Mouse (Mus musculus): ENCODE data around the gene Kat8.
"Not testable (repeated sequence)": the region's sequence is repeated elsewhere in the genome, so short reads cannot be mapped to it uniquely, and the experiment has no call there.

Gene Kat8

DNA sequence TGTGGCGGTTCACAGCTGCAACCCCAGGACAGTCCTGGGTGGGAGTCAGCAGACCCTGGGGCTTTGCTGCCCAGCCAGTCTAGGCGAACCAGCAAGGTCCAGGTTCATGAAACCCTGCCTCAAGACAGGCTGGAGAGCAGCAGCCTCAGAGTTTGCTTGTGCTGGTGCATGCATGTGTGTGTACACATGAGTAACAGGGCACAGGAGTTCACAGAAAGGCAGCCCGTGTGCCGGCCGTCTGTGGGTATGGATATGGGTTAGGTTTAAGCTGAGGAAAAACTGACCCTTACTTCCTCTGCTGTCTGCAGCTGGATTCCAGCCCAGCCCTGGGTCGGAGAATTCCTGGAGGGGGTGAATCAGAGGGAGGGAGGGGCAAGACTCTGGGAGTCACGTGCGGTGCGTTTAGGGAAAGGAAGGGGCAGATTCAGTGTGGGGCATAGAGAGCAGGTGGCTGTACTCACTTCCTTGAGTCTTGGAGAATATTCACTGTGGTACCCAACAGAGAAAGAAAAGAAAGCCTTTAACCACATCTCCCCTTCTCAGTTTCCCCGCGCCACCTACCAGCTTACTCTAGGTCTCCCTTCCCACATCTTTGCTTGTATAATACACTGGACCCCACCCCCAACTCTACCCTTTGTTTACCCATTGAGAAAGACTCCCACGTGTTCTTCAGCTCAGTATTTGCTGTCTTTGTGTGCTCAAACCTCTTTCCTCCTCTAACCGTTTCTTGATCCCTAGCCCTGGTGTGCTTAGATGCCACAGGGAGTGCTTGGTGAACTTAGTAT, 19.2 kb downstream of the Kat8 start:
- DNase-seq (ENCODE audit: low spot score in 2 of 2) = no peak

DNA sequence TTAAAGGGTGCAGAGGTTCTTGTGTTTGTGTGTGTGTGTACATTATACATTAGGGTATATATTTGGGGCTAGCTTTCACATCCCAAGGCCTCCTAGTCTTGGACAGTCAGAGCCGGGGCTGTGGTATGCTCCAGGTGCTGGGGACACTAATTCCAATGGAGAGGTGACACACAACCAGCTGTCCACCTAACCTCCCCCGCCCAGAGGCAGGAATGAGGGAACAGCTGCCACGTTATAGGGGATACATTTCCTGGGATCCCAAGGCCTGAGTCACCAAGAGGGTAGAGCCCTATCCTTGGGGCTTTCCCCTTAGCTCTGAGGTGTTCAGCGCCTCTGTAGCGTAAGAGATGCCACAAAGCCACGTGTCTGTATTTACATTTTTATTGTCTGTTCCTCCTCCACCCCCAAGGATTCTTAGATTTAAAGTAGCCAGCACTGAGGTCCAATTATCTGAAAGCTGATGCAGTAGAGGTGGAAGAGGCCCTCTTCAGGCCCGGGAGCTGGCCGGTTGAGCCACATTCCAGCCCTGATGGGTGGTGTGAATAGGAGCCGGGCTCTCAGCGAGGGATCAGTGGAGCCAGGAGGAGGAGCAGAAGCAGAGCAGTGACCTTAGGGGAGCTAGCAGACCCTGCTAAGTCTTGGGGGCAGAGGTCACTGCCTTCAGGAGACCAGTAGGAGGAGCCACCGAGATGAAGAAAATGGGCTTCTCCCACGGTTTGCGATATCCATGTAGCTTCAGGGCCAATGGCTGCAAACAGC, 20.1 kb downstream of the Kat8 start:
- no peak for DNase-seq (ENCODE audit: low spot score in 2 of 2)

DNA sequence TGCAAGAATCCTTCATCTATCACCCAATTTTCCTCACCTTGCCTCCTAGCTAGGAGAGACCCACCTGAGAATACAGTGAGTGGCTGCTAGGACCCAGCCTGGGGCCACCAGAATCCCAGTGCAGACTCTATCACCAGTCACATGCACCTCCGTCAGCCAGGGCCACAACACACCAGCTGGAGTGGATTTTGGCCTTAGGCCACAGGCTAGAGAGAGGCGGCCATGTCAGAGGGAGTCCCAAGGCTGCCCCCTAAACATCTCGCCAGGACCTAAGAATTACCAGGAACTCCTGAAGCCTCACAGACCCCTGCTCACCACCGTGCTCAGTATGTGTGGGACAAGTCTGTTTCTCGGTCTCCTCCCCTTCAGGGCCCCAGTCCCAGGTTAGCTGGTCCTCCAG, 21.8 kb downstream of the Kat8 start:
- no peak for DNase-seq (ENCODE audit: low spot score in 2 of 2)

DNA sequence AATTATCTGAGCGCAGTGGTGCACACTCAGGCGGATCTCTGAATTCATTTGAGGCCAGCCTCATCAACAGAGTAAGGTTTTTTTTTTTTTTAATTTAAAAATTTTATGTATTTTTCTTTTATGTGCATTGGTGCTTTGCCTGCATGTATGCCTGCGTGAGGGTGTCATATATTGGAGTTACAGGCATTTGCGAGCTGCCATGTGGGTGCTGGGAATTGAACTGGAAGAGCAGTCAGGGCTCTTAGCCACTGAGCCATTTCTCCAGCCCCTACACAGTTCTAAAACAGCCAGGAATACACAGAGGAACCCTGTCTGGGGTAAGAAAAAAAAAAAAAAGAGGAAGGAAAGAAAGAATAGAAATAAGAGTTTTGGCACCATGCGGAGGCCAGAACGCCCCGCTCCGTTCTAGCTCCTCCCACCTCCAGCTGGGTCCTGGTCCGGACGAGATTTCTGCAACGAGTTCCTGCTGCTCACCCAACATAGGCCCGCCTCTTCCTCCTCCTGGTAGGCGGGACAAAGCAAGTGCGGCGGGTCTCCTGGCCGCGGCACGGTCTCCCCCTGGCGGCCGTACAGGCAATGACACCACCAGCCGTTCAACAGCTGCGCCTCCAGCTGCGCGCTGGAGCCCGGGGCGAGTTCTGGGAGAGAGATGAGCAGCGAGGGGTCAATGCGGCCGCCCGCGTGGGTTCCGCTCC, 22.9 kb downstream of the Kat8 start:
- peak; percentile 90 to 93 for DNase-seq (ENCODE audit: low spot score in 2 of 2)

DNA sequence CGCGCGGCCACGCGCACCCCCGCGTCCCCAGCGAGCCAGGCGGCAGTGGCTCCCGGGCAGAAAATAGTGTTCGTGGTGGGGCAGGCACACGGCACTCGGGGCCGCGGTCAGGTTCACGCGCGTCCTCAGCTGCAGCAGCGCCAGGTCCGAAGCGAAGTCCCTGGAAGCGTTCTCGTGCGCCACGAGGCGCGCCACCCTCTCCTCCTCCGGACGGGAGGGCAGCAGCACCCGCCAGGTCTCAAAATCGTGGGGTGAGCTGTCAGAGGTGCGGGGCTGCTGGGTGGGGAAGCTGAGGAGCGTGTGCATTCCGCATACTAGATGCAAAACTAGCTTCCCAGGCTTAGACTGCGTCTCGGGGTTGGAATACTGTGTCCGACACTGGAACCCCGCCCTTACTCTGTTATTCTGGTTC, 23.4 kb downstream of the Kat8 start:
- DNase-seq (ENCODE audit: low spot score in 2 of 2) = no peak

DNA sequence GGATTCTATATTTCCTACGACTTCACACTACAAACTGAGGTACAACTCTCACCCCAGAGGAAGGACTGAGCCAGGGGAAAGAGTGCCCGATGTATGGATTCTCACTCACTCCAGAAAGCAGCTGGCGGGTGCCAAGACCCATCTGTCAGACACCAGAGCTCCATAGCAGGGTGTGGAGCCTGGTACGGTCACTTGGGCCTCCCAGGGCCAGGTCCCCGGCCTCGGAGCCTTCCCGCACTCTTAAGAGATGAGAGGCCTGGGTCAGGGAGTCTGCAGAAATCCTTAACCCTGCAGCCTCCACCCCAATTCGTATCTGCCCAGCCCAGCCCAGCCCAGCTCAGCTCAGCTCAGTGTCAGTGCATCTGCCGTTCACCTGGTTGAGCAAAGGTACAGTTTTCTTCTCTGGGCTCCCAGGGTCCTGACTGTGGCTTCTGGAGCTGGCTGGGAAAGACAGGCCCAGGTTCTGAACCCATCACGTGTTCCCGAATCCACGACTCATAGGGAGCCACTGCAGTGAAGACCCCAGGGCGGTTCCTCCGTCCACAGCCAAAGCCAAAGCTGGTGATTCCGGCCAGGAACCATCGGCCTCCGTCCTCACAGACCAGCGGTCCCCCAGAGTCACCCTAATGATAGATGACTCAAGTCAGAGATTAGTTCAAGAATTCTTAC, 24.0 kb downstream of the Kat8 start:
- no peak for DNase-seq (ENCODE audit: low spot score in 2 of 2)

DNA sequence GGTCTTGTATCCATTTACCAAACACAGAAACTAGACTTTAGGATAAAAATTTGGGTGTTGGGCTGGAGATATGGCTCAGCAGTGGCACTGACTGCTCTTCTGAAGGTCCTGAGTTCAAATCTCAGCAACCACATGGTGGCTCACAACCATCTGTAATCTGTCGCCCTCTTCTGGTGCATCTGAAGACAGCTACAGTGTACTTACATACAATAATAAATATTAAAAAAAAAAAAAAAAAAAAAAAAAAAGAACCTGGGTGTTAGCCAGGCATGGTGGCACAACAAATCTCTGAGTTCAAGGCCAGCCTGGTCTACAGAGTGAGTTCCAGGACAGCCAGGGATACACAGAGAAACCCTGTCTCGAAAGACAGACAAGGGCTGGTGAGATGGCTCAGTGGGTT, 29.8 kb downstream of the Kat8 start:
- DNase-seq (ENCODE audit: low spot score in 2 of 2) = not testable (repeated sequence)

DNA sequence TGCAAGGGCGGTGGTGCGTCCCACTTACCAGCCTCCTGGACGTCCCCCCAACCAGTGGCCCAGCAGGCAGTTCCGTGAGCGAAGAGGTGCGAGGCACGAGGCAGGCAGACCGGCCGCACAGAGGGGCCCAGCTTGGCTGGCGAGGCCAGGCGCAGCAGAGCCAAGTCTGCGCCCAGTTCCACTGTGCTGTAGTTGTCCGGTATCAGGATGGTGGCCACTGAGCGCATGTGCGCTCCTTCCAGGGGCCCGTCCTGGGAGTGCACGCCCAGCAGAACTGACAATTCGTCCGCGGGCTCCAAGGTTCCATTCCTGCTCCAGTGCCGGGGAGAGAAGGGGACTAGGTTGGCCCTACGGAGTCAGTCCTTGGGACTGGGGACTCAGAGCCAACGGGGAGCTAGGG, 32.3 kb downstream of the Kat8 start:
- no peak for DNase-seq (ENCODE audit: low spot score in 2 of 2)

DNA sequence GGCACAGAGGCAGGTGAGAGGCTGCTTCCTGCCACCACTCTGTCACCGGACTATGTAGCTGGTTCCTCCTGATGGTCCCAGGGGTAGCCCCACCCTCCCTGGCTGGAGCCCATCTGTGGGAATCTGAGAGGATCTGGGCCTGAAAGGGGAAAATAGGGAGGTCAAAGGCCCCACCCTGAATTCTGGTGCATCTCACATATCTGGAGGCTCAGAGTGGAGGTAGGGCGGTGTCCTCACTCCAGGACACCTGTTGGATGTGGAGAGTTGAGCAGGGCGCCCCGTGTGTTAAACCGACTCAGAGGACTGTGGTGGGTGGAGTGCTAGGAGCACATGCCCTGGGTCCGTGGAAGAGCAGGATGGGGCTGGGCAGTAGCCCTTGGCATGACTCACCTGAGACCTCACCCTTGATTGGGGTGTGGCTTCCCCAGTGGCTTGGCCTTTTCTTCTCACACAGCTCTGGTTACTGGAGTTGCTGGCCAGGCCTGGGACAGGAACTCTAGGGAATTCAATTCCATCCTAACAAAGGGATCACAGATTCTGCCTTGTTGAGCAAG, 34.2 kb downstream of the Kat8 start, which contains the start of gene Prss36:
TSS of gene Prss36 (minus strand) at position 256 of the 554 bp plus-strand sequence.
- DNase-seq (ENCODE audit: low spot score in 2 of 2) = no peak

DNA sequence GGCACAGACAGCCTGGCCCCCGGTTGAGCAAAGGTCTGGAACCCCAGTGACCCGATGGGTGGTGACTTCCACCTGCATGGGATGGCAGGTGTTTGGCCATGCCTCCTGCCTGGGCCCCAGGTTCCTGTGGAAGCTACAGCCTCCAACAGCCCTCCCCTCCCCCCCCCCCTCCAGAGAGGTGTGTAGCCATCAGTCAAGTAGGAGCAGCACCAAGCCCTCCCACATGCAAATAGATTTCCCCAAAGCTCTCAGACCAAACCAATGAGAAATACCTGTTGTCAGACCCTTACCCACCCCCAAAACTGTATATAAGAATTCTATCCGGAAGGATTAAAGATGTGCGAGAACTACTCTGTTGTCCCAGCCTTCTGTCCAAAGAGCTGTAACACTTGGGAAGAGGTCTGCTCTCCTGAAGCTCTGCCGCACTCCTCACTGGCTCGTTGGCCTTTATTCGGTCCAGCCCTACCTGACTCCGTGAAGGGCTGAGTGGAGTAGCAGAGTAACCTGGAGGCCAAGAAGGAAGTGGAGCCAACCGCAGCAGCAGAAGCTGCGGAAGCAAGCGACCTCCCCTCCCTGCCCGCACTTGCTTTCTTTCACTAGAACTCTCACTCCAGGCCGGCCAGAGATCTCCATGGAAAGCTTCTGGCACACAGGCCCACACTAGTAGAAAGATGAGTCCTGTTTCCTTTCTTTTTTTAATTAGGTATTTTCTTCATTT, 40.7 kb downstream of the Kat8 start:
- no peak for DNase-seq (ENCODE audit: low spot score in 2 of 2)

DNA sequence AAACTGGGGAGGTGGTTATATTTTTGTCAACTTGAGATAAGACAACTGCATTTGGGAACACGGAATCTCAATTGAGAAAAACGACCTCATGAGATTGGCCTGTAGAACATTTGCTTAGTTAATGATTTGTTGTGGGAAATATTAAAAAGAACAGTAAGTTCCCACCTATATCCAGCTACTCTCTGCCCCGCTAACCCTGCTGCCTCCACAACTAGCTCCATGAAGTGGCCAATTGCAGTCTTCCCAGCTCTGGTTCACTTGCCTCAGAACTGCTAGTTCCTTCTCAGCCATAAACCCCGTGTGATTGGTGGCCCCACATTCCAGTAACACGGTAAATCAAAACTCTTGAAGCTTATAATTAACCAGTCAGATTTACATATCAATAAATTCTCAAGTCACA, 47.0 kb downstream of the Kat8 start:
- no peak for DNase-seq (ENCODE audit: low spot score in 2 of 2)

DNA sequence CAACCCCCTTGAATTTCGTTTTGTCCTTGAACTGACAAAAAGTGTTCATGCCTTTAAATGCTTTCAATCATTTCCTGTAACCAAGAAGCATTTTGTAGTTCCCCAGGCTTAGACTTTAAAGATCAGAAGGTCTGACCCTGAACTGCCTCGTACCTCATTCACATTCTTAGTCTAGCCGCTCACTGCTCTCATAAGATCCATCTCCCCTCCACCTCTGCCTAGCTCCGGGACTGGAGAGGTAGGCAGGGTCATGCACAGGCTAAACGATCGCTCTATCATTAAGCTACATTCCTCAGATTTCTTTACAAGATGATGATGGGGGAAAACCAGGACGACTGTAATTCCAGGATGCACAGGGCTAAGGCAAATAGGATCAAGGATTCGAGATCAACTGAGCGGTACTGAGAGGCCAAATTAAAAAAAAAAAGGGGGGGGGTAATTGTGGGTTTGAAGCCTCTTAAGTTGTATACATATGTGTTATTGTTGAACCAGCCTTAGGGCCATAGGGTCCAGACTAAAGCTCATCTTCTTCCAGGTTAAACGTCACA, 54.1 kb downstream of the Kat8 start:
- no peak for DNase-seq (ENCODE audit: low spot score in 2 of 2)

DNA sequence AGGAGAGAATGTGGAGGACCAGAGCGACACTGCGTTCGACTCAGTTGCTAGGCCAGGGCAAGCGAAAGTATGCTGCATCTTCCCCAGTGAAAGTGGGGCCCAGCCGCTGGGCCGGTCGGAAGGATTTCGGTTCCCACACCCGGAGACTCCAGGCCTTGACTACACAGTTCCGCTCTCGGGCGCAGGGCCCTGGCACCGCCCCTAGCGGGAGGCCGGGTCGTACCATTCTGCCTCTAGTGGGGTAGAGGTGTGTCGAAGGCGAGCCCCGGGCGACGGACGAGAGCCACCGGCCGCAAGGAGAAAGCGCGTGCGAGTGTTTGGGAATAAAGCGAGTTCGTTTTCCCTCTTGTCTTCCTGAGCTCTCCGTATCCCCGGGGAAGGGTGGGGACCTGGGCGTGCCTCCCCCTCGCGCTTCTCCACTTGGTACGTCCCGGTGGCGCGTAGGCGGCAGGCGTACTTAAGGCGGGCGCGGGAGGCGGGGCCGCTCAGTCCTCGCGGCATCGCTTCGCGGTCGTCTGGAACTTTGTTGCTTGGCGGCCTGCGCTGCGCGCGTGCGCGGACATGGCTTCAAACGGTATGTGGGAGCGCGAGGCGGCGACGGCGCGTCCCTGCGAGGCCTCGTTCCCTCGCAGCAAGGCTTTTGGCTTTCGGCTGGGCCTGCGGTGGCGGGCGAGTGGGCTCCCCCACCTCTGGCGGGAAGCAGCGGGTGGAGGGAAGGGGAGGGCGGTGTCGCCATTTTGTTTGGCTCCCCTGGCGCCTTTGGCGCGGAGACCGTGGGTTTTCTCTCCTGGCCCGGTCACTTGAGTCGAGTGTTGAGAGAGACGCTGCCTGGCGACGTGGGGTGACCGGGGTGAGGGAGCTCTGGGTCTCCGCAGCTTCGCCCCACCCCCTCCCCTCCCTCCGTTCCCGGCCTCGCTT, 54.9 kb downstream of the Kat8 start, which contains the start of gene Fus:
TSS of gene Fus (plus strand) at position 454 of the 918 bp plus-strand sequence.
- DNase-seq (ENCODE audit: low spot score in 2 of 2) = peak; percentile 86 to 89

DNA sequence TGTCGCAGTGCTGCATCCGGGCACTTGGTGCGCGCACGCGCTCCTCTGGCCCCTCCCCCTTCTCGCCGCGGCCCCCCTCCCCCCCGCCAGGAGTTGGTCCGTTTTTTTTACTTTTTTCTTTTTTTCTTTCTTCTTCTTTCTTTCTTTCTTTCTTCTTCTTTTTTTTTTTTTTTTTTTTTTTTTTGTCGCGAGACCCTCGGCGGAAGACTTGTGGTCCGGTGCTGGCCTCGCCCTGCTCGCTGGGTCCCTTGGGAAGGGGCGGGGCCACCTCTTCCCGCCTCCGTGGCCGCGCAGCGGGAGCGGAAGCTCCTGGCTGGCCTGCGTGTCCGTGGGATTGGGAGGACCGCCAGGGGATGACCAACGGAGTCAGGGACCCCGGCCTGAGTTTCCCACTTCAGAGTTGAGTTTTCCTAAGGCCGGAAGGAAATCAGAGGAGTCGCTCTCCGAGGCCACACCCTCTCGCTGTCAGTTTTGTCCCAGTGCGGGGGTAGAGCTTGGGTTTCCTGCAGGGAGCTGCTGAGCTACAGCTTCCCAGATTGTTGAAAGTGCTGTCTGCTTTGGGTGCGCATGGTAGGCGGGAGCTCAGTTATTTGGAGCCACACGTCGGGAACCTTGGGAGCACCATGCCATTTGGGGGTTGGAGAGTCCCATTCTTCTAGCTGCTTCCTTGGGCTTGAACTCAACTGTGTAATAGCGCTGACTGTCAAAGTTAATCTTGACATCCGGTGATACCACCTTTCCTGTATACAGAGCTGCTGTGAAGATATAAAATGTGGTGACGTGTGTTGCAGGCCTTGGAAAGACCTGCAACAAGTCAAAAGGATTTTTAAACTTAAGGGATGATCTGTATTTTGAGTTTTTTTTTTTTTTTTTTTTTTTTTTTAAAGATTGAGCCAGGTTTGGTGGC, 55.9 kb downstream of the Kat8 start:
- DNase-seq (ENCODE audit: low spot score in 2 of 2) = peak; percentile 56 to 59

DNA sequence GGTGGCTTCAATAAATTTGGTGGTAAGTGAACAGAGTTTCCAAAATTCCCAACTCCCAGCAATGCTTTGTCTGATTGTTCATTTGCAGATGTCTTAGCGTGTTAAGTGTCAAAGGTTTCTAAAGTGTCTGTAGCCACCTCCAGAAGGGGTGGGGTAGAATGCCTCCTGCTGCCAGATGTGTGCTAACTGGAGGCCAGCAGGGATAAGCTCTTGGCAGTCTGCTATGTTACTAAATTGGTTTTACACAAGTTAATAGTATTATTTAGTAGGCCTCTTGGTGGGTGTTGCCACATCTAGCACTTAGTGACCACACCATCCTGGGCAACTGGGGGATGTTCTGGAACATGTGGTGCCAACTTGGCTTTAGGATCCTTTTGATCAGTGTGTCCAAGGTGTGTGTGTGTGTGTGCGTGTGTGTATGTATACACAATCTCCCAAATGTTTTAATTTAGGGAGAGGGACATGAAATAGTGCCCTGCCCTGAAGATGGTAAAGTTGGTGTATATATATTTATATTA, 62.2 kb downstream of the Kat8 start:
- no peak for DNase-seq (ENCODE audit: low spot score in 2 of 2)
